Mouse (Mus musculus) MEL (cell line): ENCODE data around the gene Rnf145. TPM values are rescaled to one million over a fixed set of nuclear protein-coding genes. Genes with fewer than 3 reads are reported as not detected.

Source experiments
- DNase-seq: peaks from one replicate; pipeline ENCODE4 v3.0.0; 2011; ENCODE audit warnings: low read depth, low spot score
- H3K27ac ChIP-seq: 2 replicates; pipeline ENCODE4 v1.5.1; 2012; ENCODE audit warnings: low read depth, mild to moderate bottlenecking, control low read depth, low read length, moderate library complexity; ENCODE audit not compliant: control insufficient read depth
- H3K27me3 ChIP-seq, 2 experiments: fragments of 150-350 bp in 1 of 2; sonication (generic) in 1 of 2; 2 replicates each; pipeline ENCODE4 v1.6.1; 2012; ENCODE audit warnings: low read length in 2 of 2, mild to moderate bottlenecking in 2 of 2, improper control_type of control experiment in 1 of 2, moderate library complexity in 1 of 2; ENCODE audit not compliant: insufficient read depth in 2 of 2, control insufficient read depth in 1 of 2
- H3K36me3 ChIP-seq, 2 experiments: 2 replicates each; pipeline ENCODE4 v1.6.1; 2012 to 2014; ENCODE audit warnings: low read length in 2 of 2, improper control_type of control experiment in 1 of 2, inconsistent platforms in 1 of 2, mild to moderate bottlenecking in 1 of 2; ENCODE audit not compliant: insufficient read depth in 2 of 2, control insufficient read depth in 1 of 2
- H3K4me1 ChIP-seq, 2 experiments: fragments of 150-350 bp in 1 of 2; sonication (generic) in 1 of 2; 2 replicates each; pipeline ENCODE4 v1.6.1; 2012; ENCODE audit warnings: low read length in 2 of 2, improper control_type of control experiment in 1 of 2, mild to moderate bottlenecking in 1 of 2; ENCODE audit not compliant: insufficient read depth in 2 of 2, control insufficient read depth in 1 of 2
- H3K4me3 ChIP-seq, 2 experiments: fragments of 150-350 bp in 1 of 2; sonication (generic) in 1 of 2; 2 replicates each; pipeline ENCODE4 v1.5.1; 2012; ENCODE audit warnings: low read depth in 2 of 2, low read length in 2 of 2, mild to moderate bottlenecking in 2 of 2, moderate library complexity in 2 of 2, control low read depth in 1 of 2, improper control_type of control experiment in 1 of 2; ENCODE audit not compliant: control insufficient read depth in 1 of 2, insufficient read depth in 1 of 2
- H3K79me2 ChIP-seq: 2 replicates; pipeline ENCODE4 v1.6.1; 2012; ENCODE audit warnings: mild to moderate bottlenecking, low read length, moderate library complexity; ENCODE audit not compliant: control insufficient read depth, poor library complexity, insufficient read depth
- H3K9ac ChIP-seq: 2 replicates; pipeline ENCODE4 v1.6.1; 2012; ENCODE audit warnings: low read depth, mild to moderate bottlenecking, control low read depth, low read length, moderate library complexity; ENCODE audit not compliant: control insufficient read depth, poor library complexity, severe bottlenecking
- H3K9me3 ChIP-seq: fragments of 150-350 bp; sonication (generic); replicated peaks from 2 replicates; pipeline ENCODE4 v1.6.1; 2012; ENCODE audit warnings: mild to moderate bottlenecking, low read length, improper control_type of control experiment, moderate library complexity; ENCODE audit not compliant: insufficient read depth
- CHD1 ChIP-seq: IDR thresholded peaks from 2 replicates; pipeline ENCODE4 v1.6.1; 2012; ENCODE audit warnings: low read depth, mild to moderate bottlenecking, inconsistent platforms, low read length, improper control_type of control experiment
- CHD2 ChIP-seq: IDR thresholded peaks from 2 replicates; pipeline ENCODE4 v1.6.1; 2011; ENCODE audit warnings: low read length, improper control_type of control experiment
- CTCF ChIP-seq, 3 experiments: IDR thresholded peaks in 2 of 3; conservative IDR thresholded peaks in 1 of 3; 2 replicates each; pipeline ENCODE4 v1.5.1; 2011 to 2012; ENCODE audit warnings: low read length in 3 of 3, low read depth in 2 of 3, mild to moderate bottlenecking in 2 of 3, improper control_type of control experiment in 1 of 3, inconsistent platforms in 1 of 3, mixed read lengths in 1 of 3, moderate library complexity in 1 of 3; ENCODE audit not compliant: control insufficient read depth in 1 of 3, insufficient read depth in 1 of 3, poor library complexity in 1 of 3, severe bottlenecking in 1 of 3
- GABPA ChIP-seq: IDR thresholded peaks from 2 replicates; pipeline ENCODE4 v1.6.1; 2012; ENCODE audit warnings: low read depth, mild to moderate bottlenecking, inconsistent platforms, low read length, improper control_type of control experiment, moderate library complexity
- JUND ChIP-seq: IDR thresholded peaks from 2 replicates; pipeline ENCODE4 v1.6.1; 2011; ENCODE audit warnings: low read depth, mild to moderate bottlenecking, improper control_type of control experiment, low read length
- MAZ ChIP-seq: IDR thresholded peaks from 2 replicates; pipeline ENCODE4 v1.6.1; 2012; ENCODE audit warnings: low read depth, mild to moderate bottlenecking, inconsistent platforms, low read length, improper control_type of control experiment
- MEF2A ChIP-seq: IDR thresholded peaks from 2 replicates; pipeline ENCODE4 v1.6.1; 2014; ENCODE audit warnings: low read depth, mild to moderate bottlenecking, inconsistent platforms, low read length, improper control_type of control experiment; ENCODE audit not compliant: poor library complexity, insufficient replicate concordance, severe bottlenecking; ENCODE audit errors: extremely low read depth
- MXI1 ChIP-seq: IDR thresholded peaks from 2 replicates; pipeline ENCODE4 v1.6.1; 2011; ENCODE audit warnings: mild to moderate bottlenecking, low read depth, low read length, improper control_type of control experiment
- NELFE ChIP-seq: IDR thresholded peaks from 2 replicates; pipeline ENCODE4 v1.6.1; 2011; ENCODE audit warnings: low read depth, low read length, improper control_type of control experiment
- POLR2AphosphoS2 ChIP-seq: IDR thresholded peaks from 2 replicates; pipeline ENCODE4 v1.6.1; 2011; ENCODE audit warnings: low read length, improper control_type of control experiment
- POLR2AphosphoS5 ChIP-seq: IDR thresholded peaks from 2 replicates; pipeline ENCODE4 v1.6.1; 2012; ENCODE audit warnings: low read depth, borderline replicate concordance, mild to moderate bottlenecking, inconsistent platforms, low read length, moderate library complexity, mixed read lengths
- RAD21 ChIP-seq: IDR thresholded peaks from 2 replicates; pipeline ENCODE4 v1.6.1; 2011; ENCODE audit warnings: mild to moderate bottlenecking, low read depth, low read length, improper control_type of control experiment
- SMC3 ChIP-seq: IDR thresholded peaks from 2 replicates; pipeline ENCODE4 v1.6.1; 2011; ENCODE audit warnings: low read depth, low read length, improper control_type of control experiment
- TBP ChIP-seq: IDR thresholded peaks from 2 replicates; pipeline ENCODE4 v1.8.0; 2011; ENCODE audit warnings: low read depth, low read length, improper control_type of control experiment
- USF2 ChIP-seq, 2 experiments: IDR thresholded peaks; 2 replicates each; pipeline ENCODE4 v1.6.1; 2011 to 2012; ENCODE audit warnings: improper control_type of control experiment in 2 of 2, low read length in 2 of 2, borderline replicate concordance in 1 of 2, inconsistent platforms in 1 of 2, low read depth in 1 of 2, mild to moderate bottlenecking in 1 of 2; ENCODE audit not compliant: insufficient read depth in 1 of 2
- ZC3H11A ChIP-seq: IDR thresholded peaks from 2 replicates; pipeline ENCODE4 v1.6.1; 2012; ENCODE audit warnings: low read depth, mild to moderate bottlenecking, inconsistent platforms, low read length, improper control_type of control experiment
- polyA plus RNA-seq, 2 experiments: library from polyadenylated mRNA; stranded (reverse) in 1 of 2; unstranded in 1 of 2; fragments of >175 nt in 1 of 2; fragments of >200 nt in 1 of 2; gene quantifications; 2 replicates each; pipeline versions ENCODE4 v1.2.1 to v1.2.4; 2012; ENCODE audit warnings: low replicate concordance in 2 of 2, low read depth in 1 of 2; ENCODE audit not compliant: insufficient read length in 2 of 2, insufficient read depth in 1 of 2, missing spikeins in 1 of 2
- total RNA-seq: library from RNA; depleted of rRNA; stranded (reverse); fragments of 300-350 nt; gene quantifications from 2 replicates; pipeline ENCODE4 v1.2.3, GENCODE M21; 2012

Rnf145 gene
- total and polyA plus RNA-seq, 3 experiments = 73.5 to 94.1 TPM; not detected in 1

- no peaks in the 10 kb centered on the region for H3K79me2 ChIP-seq
- H3K9ac ChIP-seq = no peak overlapping the region
- no peaks in the 10 kb centered on the region for H3K4me1 ChIP-seq
- no peaks in the 10 kb centered on the region; a peak in 1 of 4 replicates for H3K27me3 ChIP-seq
- H3K36me3 ChIP-seq = no peaks in the 10 kb centered on the region
- H3K4me3 ChIP-seq = no peak overlapping the region
- no peak for DNase-seq
- no peak overlapping the region for H3K27ac ChIP-seq
- no peak for TF ChIP-seq CHD2
- no peak for TF ChIP-seq MAZ
- TF ChIP-seq POLR2AphosphoS2 = no peak
- no peak for TF ChIP-seq JUND
- no peak for TF ChIP-seq POLR2AphosphoS5
- no peak for TF ChIP-seq RAD21
- TF ChIP-seq, all 39 proteins: peak for 0
- no peaks in the 10 kb centered on the region for H3K9me3 ChIP-seq
Observed at GRCm38 (mm10) chr11:44608646-44609045, 89.9 kb downstream of the Rnf145 start.

GRCm38 (mm10) chr11:44610971-44611781, 92.4 kb downstream of the Rnf145 start:
- Histone ChIP-seq H3K9me3 (no peaks in the 10 kb centered on the region), H3K9ac (no peak overlapping the region), H3K36me3 (no peaks in the 10 kb centered on the region), H3K4me1 (no peaks in the 10 kb centered on the region), H3K27ac (no peak overlapping the region), H3K27me3 (no peaks in the 10 kb centered on the region), H3K79me2 (no peaks in the 10 kb centered on the region), H3K4me3 (no peak overlapping the region)
- TF ChIP-seq TBP = no peak
- no peak for TF ChIP-seq GABPA
- TF ChIP-seq ZC3H11A = peak; percentile 38
- peak; percentile 55 for TF ChIP-seq SMC3
- TF ChIP-seq CTCF (IDR thresholded peaks at IDR 0.05 in 2 of 3, conservative IDR thresholded peaks at IDR 0.05 in 1 of 3; ENCODE audit: control insufficient read depth in 1 of 3, insufficient read depth in 1 of 3, low read depth in 2 of 3, low read length in 3 of 3, poor library complexity in 1 of 3, severe bottlenecking in 1 of 3) = peak; percentile 46 to 81 (median 64)
- peak; percentile 69 for TF ChIP-seq RAD21
- peak; percentile 35 for DNase-seq

- Histone ChIP-seq H3K79me2 (no peaks in the 10 kb centered on the region), H3K36me3 (no peaks in the 10 kb centered on the region), H3K9ac (no peak overlapping the region), H3K9me3 (no peaks in the 10 kb centered on the region), H3K27ac (no peak overlapping the region)
- no peak for TF ChIP-seq MXI1
- TF ChIP-seq ZC3H11A = no peak
- no peak for TF ChIP-seq NELFE
- TF ChIP-seq USF2 (IDR thresholded peaks at IDR 0.05; ENCODE audit: borderline replicate concordance in 1 of 2, insufficient read depth in 1 of 2, low read depth in 1 of 2, low read length in 2 of 2) = no peak
- no peak for TF ChIP-seq CHD1
- no peak for TF ChIP-seq CHD2
- TF ChIP-seq GABPA = no peak
- TF ChIP-seq RAD21 = no peak
- TF ChIP-seq JUND = no peak
- no peak for TF ChIP-seq MEF2A
- TF ChIP-seq, all 39 proteins: peak for 0
- no peak for DNase-seq
- Histone ChIP-seq H3K27me3 (no peaks in the 10 kb centered on the region), H3K4me1 (no peaks in the 10 kb centered on the region), H3K4me3 (no peak overlapping the region)
Observed at GRCm38 (mm10) chr11:44612156-44612555, 93.4 kb downstream of the Rnf145 start.
